Mouse (Mus musculus) G1E (cell line): ENCODE measurements at regions not wholly inside any gene's neighbourhood (a gene's known extent, or its start where the extent isn't known, plus 50 kb on each side); places are given as distances from the start of the nearest gene placed in this dataset.

Experiments
- ATAC-seq: 2 replicates; pipeline ENCODE4 v1.8.0; 2016; ENCODE audit warnings: mild to moderate bottlenecking; ENCODE audit not compliant: insufficient number of reproducible peaks, poor library complexity, low FRiP score, severe bottlenecking; ENCODE audit errors: extremely low read depth
- DNase-seq: peaks from one replicate; pipeline ENCODE4 v3.0.0; 2012; ENCODE audit warnings: low spot score
- H3K27me3 ChIP-seq: 2 replicates; pipeline ENCODE4 v1.6.1; 2012; ENCODE audit warnings: mild to moderate bottlenecking, low read length, inconsistent platforms; ENCODE audit not compliant: insufficient read depth
- H3K36me3 ChIP-seq: replicated peaks from 2 replicates; pipeline ENCODE3; 2012; ENCODE audit warnings: mild to moderate bottlenecking, inconsistent platforms
- H3K4me1 ChIP-seq: 2 replicates; pipeline ENCODE4 v1.6.1; 2012; ENCODE audit warnings: low read depth, low read length, inconsistent platforms, mixed read lengths; ENCODE audit not compliant: insufficient read depth
- H3K4me3 ChIP-seq: 2 replicates; pipeline ENCODE4 v1.5.1; 2012; ENCODE audit warnings: low read depth, mild to moderate bottlenecking, inconsistent platforms, low read length, moderate library complexity, mixed read lengths
- H3K9me3 ChIP-seq: replicated peaks from 2 replicates; pipeline ENCODE4 v1.6.1; 2012; ENCODE audit warnings: inconsistent platforms
- CTCF ChIP-seq: IDR thresholded peaks from 2 replicates; pipeline ENCODE4 v1.5.1; 2012; ENCODE audit warnings: low read depth, low read length, inconsistent platforms, mixed read lengths
- GATA1 ChIP-seq: IDR thresholded peaks from 2 replicates; pipeline ENCODE4 v1.6.1; 2012; ENCODE audit warnings: borderline replicate concordance, low read length, inconsistent platforms, mixed read lengths
- GATA2 ChIP-seq: IDR thresholded peaks from 2 replicates; pipeline ENCODE4 v1.6.1; 2012; ENCODE audit warnings: low read depth, low read length, inconsistent platforms, borderline replicate concordance
- POLR2AphosphoS5 ChIP-seq: IDR thresholded peaks from 2 replicates; pipeline ENCODE4 v1.6.1; 2012; ENCODE audit warnings: low read depth, low read length, inconsistent platforms; ENCODE audit not compliant: insufficient replicate concordance
- TAL1 ChIP-seq: conservative IDR thresholded peaks from 2 replicates; pipeline ENCODE4 v1.6.1; 2012; ENCODE audit warnings: low read depth, low read length, inconsistent platforms, mixed read lengths

DNA sequence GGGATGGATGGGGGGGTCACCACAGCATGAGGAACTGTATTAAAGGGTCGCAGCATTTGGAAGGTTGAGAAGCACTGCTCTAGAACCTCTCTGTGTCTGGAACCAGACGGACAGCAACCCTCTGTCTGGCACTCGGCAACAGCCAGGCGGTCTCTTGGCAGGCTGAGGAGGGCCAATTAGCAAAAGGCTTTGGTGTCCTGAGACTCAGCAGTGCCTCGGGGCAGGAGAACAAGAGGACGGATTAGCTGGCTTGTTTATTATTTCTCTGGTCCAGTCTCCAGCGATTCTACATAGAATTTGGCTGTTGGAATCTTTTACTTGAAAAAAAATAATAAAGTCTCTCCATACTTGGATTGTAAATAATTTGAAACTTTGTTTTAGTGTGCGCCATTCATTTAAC, 450.4 kb downstream of the Fam19a5 start:
- no peak for TF ChIP-seq GATA1
- no peak for TF ChIP-seq TAL1
- TF ChIP-seq POLR2AphosphoS5 = no peak
- no peak for TF ChIP-seq CTCF
- no peaks in the 10 kb centered on the region for H3K4me1 ChIP-seq
- DNase-seq (no peak), ATAC-seq (no peak)
- H3K9me3 ChIP-seq = peaks cover 91% of the 10 kb centered on the region
- no peaks in the 10 kb centered on the region for H3K27me3 ChIP-seq
- H3K4me3 ChIP-seq = no peak overlapping the region
- H3K36me3 ChIP-seq = no peaks in the 10 kb centered on the region

DNA sequence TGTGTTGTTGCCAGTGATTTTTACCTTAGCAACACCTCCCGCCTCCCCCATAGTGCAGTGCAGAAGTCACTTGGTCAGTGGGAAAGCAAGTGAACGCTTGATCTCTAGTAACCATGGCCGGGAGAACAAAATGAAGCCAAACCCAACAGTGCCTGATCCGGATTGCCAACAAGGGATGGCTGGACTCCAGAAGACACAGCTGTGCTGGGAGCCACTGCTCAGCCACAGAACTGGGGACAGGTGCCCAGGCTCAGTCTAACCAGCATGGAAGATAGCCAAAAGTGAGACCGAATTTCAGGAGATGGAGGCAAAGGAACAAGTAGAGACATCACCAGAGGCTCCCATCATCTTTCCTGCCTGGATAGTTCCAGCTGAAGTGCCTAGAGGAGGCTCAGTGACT, 473.0 kb downstream of the Fam19a5 start:
- H3K9me3 ChIP-seq = peaks cover 56% of the 10 kb centered on the region

DNA sequence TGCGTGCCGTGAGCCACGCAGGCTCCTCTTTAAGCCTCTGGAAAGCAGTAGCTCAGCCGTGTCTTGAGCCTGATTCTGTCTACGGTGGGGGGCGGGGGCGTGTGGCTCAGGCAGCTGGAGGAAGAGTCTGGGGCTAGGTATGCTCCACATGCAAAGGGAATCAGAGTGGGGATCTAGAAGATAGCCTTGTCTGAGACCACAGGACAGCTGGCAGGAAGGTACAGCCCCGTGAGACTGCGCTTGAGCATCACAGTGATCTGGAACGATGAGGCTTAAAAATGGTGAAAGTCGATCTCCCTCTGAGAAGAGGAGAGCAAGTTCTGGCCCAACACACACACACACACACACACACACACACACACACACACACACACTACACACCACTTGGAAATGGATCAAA, 488.7 kb downstream of the Fam19a5 start:
- DNase-seq (no peak), ATAC-seq (no peak)
- no peaks in the 10 kb centered on the region for H3K36me3 ChIP-seq
- TF ChIP-seq GATA2 (no peak), CTCF (no peak)
- peaks cover 97% of the 10 kb centered on the region for H3K9me3 ChIP-seq
- H3K4me3 ChIP-seq = no peak overlapping the region
- H3K4me1 ChIP-seq = no peaks in the 10 kb centered on the region
- no peaks in the 10 kb centered on the region for H3K27me3 ChIP-seq

More for the DNA sequence above, 473.0 kb downstream of the Fam19a5 start:
- no peaks in the 10 kb centered on the region for H3K36me3 ChIP-seq
- DNase-seq = no peak
- no peaks in the 10 kb centered on the region for H3K4me1 ChIP-seq
- no peak for ATAC-seq
- H3K4me3 ChIP-seq = no peak overlapping the region
- H3K27me3 ChIP-seq = no peaks in the 10 kb centered on the region
- TF ChIP-seq CTCF (no peak), POLR2AphosphoS5 (no peak), TAL1 (no peak), GATA2 (no peak), GATA1 (no peak)

DNA sequence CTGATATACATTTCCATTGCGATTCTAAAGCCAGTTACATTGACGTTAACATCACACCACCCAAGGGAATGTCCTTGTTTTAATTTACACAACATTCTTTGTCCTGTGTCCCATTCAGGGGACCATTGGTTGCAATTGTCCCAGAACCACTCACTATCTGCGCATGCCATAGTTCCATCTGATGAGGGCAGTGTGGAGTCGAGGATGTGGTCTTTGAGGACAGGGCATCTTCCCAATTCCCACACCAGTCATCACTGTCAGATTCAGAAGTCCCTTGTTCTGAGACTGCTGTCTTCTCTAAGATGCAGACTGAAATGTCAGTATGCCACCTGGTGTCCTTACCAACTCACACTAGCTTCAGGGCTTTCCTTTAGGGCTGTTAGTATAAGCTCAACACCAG, 489.6 kb downstream of the Fam19a5 start:
- ATAC-seq = no peak
- H3K4me3 ChIP-seq = no peak overlapping the region
- H3K9me3 ChIP-seq = peaks cover 98% of the 10 kb centered on the region
- H3K4me1 ChIP-seq = no peaks in the 10 kb centered on the region
- no peaks in the 10 kb centered on the region for H3K27me3 ChIP-seq
- H3K36me3 ChIP-seq = no peaks in the 10 kb centered on the region
- DNase-seq = no peak
- TF ChIP-seq POLR2AphosphoS5 (no peak), TAL1 (no peak), GATA2 (no peak), CTCF (no peak), GATA1 (no peak)

DNA sequence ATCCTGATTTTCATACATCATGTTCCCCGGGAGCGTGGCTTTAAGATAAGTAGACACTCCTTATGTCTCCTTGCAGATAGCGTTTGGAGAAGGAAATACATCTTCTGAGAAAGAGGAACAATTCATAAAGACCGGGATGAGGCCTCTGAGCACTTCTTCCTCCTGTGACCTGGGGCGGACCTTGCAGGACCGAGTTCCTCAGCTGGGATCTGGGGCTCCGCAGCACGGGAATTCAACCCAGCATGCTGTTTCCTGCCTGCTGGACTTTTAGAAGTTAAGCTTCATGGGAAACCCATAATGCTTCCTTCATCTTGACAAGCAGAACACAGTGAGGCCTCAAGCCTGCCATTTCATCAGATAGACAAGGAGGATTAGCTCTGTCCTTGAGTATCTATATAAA, 491.4 kb downstream of the Fam19a5 start:
- TF ChIP-seq GATA2 (no peak), TAL1 (no peak), POLR2AphosphoS5 (no peak), GATA1 (no peak), CTCF (no peak)
- no peak for DNase-seq
- Histone ChIP-seq H3K9me3 (peaks cover 97% of the 10 kb centered on the region), H3K27me3 (no peaks in the 10 kb centered on the region), H3K36me3 (no peaks in the 10 kb centered on the region), H3K4me1 (no peaks in the 10 kb centered on the region), H3K4me3 (no peak overlapping the region)
- no peak for ATAC-seq

DNA sequence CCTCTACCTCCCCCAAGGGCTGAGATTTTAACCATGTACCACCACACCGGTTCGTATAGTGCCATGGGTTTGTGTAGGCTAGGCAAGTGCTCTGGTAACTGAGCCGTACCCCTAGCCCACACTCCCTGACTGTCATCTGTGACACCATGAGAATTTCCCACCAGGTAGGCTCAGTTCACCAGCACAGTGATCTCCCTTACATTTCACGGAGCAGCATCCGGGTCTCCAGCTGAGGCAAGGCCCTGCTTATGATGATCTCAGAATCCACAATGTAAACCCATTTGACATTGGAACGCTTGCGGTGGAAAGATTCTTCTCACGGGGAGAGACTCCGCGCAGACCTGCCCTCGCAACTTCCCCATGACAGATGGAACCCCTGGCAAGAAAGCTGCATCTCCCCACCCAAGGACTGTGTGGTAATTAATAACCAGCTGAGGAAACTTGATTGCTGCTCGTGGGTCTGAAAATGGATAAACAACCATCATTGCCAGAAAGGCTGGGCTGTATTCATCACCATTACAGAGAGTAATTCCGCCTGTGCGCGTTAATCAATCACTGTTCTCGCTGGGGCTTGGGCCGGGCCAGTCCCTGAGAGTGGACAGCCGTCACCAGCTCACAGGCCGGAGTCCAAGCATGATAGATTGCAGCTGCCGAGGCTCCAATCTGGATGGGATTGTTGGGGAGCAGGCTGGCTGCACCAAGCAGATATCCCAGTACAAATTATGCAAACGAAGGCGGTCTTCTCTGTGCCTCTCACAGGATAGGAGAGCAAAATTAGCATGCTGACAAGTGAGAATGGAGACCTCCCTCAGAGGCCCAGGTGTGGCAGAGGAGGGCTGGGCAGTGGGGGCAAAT, 492.3 kb downstream of the Fam19a5 start:
- Histone ChIP-seq H3K4me3 (no peak overlapping the region), H3K4me1 (no peaks in the 10 kb centered on the region), H3K36me3 (no peaks in the 10 kb centered on the region), H3K9me3 (peaks cover 97% of the 10 kb centered on the region), H3K27me3 (no peaks in the 10 kb centered on the region)
- no peak for DNase-seq
- ATAC-seq = no peak
- TF ChIP-seq GATA1 = no peak

DNA sequence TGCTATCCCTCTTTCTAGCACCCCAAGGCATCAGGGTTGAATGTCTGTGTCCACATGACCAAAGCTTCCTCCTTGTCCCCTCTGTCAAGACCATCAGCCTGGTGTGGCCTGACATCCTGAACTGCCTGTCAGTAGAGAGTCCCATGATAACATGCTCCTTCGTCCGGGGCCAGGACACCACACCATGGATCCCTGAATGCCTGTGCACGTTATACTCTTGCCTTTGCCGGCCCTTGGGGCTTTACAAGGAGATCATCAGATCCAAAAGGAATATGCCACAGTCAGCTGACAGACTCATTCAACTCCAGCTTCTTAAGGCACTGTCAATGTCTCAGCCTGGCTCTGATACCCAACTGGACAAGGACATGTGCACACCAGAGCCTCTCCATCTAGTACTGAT, 493.5 kb downstream of the Fam19a5 start:
- H3K36me3 ChIP-seq = no peaks in the 10 kb centered on the region
- H3K9me3 ChIP-seq = peaks cover 96% of the 10 kb centered on the region
- no peak for TF ChIP-seq POLR2AphosphoS5
- no peak for DNase-seq
- H3K27me3 ChIP-seq = no peaks in the 10 kb centered on the region
- no peak for ATAC-seq
- H3K4me3 ChIP-seq = no peak overlapping the region
- no peaks in the 10 kb centered on the region for H3K4me1 ChIP-seq
